Mouse (Mus musculus) ES-Bruce4 (cell line): Measurements from ENCODE around the gene Cwc25. TPM values are rescaled to one million over a fixed set of nuclear protein-coding genes. Genes with fewer than 3 reads are reported as not detected.

Experiments used
- H3K27ac ChIP-seq: 2 replicates; pipeline ENCODE4 v1.5.1; 2012; ENCODE audit warnings: low read length, inconsistent platforms; ENCODE audit not compliant: insufficient read depth
- H3K27me3 ChIP-seq: 2 replicates; pipeline ENCODE4 v1.6.1; 2012; ENCODE audit warnings: mild to moderate bottlenecking, low read length, inconsistent platforms; ENCODE audit not compliant: control insufficient read depth, poor library complexity, insufficient read depth, severe bottlenecking
- H3K36me3 ChIP-seq: 2 replicates; pipeline ENCODE4 v1.6.1; 2012; ENCODE audit warnings: inconsistent platforms, mild to moderate bottlenecking, low read length, moderate library complexity; ENCODE audit not compliant: control insufficient read depth, poor library complexity, insufficient read depth, severe bottlenecking
- H3K4me1 ChIP-seq: one replicate; pipeline ENCODE4 v1.8.1; 2011; ENCODE audit warnings: low read length; ENCODE audit not compliant: control insufficient read depth, insufficient read depth
- H3K4me3 ChIP-seq: 2 replicates; pipeline ENCODE4 v1.5.1; 2011; ENCODE audit warnings: low read depth, mild to moderate bottlenecking, low read length
- H3K9ac ChIP-seq: 2 replicates; pipeline ENCODE4 v1.6.1; 2012; ENCODE audit warnings: low read depth, mild to moderate bottlenecking, inconsistent platforms; ENCODE audit not compliant: poor library complexity, severe bottlenecking
- H3K9me3 ChIP-seq: replicated peaks from 2 replicates; pipeline ENCODE4 v1.6.1; 2012; ENCODE audit warnings: mild to moderate bottlenecking, low read length, inconsistent platforms; ENCODE audit not compliant: control insufficient read depth, poor library complexity, insufficient read depth, severe bottlenecking
- CTCF ChIP-seq: IDR thresholded peaks from one replicate; pipeline ENCODE4 v1.8.1; 2011; ENCODE audit warnings: low read depth, low read length
- EP300 ChIP-seq: IDR thresholded peaks from 2 replicates; pipeline ENCODE4 v1.6.1; 2011; ENCODE audit warnings: low read depth, low read length; ENCODE audit not compliant: insufficient read depth
- POLR2A ChIP-seq: IDR thresholded peaks from one replicate; pipeline ENCODE4 v1.8.1; 2011; ENCODE audit warnings: low read length; ENCODE audit not compliant: insufficient read depth
- polyA plus RNA-seq: library from polyadenylated mRNA; stranded (reverse); fragments of >200 nt; gene quantifications from 2 replicates; pipeline ENCODE4 v1.2.4, GENCODE M21; 2011; ENCODE audit warnings: low read depth; ENCODE audit not compliant: missing spikeins, insufficient read depth, insufficient read length

The Cwc25 gene
- polyA plus RNA-seq, 1 experiment = 14.5 TPM

GRCm38 (mm10) chr11:97747773-97748172, 18.6 kb downstream of the Cwc25 start:
- H3K4me1 ChIP-seq = no peaks in the 10 kb centered on the region
- no peak overlapping the region for H3K4me3 ChIP-seq
- no peak overlapping the region for H3K27ac ChIP-seq
- H3K27me3 ChIP-seq = no peaks in the 10 kb centered on the region
- peaks cover 26% of the 10 kb centered on the region for H3K36me3 ChIP-seq
- no peak for TF ChIP-seq EP300
- TF ChIP-seq CTCF = no peak
- no peak for TF ChIP-seq POLR2A
- no peaks in the 10 kb centered on the region for H3K9me3 ChIP-seq
- no peak overlapping the region for H3K9ac ChIP-seq

- no peaks in the 10 kb centered on the region for H3K27me3 ChIP-seq
- H3K4me3 ChIP-seq = peak overlapping the region; percentile 20; the same call in 1 of the 2 replicates
- TF ChIP-seq EP300 = no peak
- no peak for TF ChIP-seq CTCF
- TF ChIP-seq POLR2A = no peak
- H3K36me3 ChIP-seq = peaks cover 10% of the 10 kb centered on the region
- no peaks in the 10 kb centered on the region for H3K9me3 ChIP-seq
- H3K27ac ChIP-seq = no peak overlapping the region
- peaks cover 3% of the 10 kb centered on the region for H3K4me1 ChIP-seq
- H3K9ac ChIP-seq = peak overlapping the region; percentile 96; the same call in 1 of the 2 replicates
Observed at GRCm38 (mm10) chr11:97745331-97745721, 21.0 kb downstream of the Cwc25 start.

- TF ChIP-seq EP300 = no peak
- no peak for TF ChIP-seq CTCF
- no peak for TF ChIP-seq POLR2A
- H3K4me1 ChIP-seq = peaks cover 3% of the 10 kb centered on the region
Observed at GRCm38 (mm10) chr11:97744718-97745330, 21.5 kb downstream of the Cwc25 start.

DNA sequence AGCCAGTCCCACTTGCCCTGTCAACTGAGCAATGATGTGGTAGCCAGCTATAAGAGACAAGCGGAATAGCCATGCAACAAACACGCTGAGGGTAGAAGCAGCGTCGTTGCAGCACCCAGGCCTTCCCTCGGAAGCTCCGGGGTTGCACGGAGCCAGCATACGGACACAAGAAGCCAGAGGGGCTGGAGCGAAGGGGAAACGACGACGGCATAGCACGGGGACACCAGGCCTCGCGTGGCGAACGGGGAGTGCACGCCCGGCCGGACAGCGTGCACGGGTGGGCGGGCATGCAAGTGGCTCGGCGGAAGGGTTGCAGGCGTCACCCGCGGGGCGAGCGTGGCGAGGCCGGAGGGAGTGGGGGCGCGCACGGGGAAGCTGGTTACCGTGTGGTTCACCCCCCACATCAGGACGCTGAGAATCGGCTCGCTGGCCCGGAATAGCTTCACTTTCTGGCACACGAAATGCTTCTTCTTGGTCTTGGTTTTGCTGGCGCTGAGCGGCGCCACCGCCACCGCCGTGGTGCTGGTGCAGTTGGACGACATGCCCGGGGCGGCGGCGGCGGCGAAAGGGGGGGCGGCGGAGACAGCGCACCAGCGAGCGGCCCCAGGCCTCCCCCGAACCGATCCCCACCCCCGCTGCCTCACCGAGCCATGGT, 22.2 kb downstream of the Cwc25 start, which contains the start of gene Pip4k2b:
TSS of gene Pip4k2b (minus strand) at position 642 of the 655 bp plus-strand sequence.
- Histone ChIP-seq H3K4me1 (peaks cover 3% of the 10 kb centered on the region), H3K27me3 (no peaks in the 10 kb centered on the region), H3K27ac (peak within 1 kb of the TSS; percentile 76), H3K4me3 (peak within 1 kb of the TSS; percentile 98), H3K9me3 (no peaks in the 10 kb centered on the region), H3K36me3 (peaks cover 10% of the 10 kb centered on the region), H3K9ac (peak within 1 kb of the TSS; percentile 96)
- TF ChIP-seq POLR2A (no peak), CTCF (no peak), EP300 (no peak)

More at GRCm38 (mm10) chr11:97744718-97745330, 21.5 kb downstream of the Cwc25 start:
- peak overlapping the region; percentile 98 for H3K4me3 ChIP-seq
- H3K27me3 ChIP-seq = no peaks in the 10 kb centered on the region
- peaks cover 10% of the 10 kb centered on the region for H3K36me3 ChIP-seq
- H3K27ac ChIP-seq = peak overlapping the region; percentile 76
- peak overlapping the region; percentile 96 for H3K9ac ChIP-seq
- no peaks in the 10 kb centered on the region for H3K9me3 ChIP-seq

DNA sequence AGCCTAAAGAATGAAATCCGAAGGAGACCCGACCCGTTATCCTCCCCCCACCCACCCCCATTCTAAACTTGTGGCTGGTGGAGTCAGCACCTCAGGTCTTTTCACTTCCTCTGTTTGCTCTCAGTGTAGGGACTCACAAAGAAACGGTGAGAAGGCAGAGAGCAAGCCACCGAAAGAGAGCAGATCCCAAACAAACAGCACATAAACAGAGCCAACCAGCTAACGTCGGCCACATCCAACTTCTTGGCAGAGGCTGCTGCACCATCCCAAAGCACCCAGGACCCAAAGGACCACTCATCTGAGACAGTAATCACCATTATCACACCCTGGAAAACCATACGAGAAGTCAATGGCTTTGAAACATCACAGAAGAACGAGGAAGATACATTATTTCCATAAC, 22.9 kb downstream of the Cwc25 start:
- H3K4me1 ChIP-seq = peaks cover 3% of the 10 kb centered on the region
- H3K9me3 ChIP-seq = no peaks in the 10 kb centered on the region
- no peak overlapping the region for H3K27ac ChIP-seq
- peaks cover 10% of the 10 kb centered on the region for H3K36me3 ChIP-seq
- H3K9ac ChIP-seq = peak overlapping the region; percentile 96
- H3K27me3 ChIP-seq = no peaks in the 10 kb centered on the region
- H3K4me3 ChIP-seq = peak overlapping the region; percentile 97
- TF ChIP-seq EP300 (no peak), CTCF (no peak), POLR2A (no peak)

- no peak overlapping the region for H3K9ac ChIP-seq
- no peaks in the 10 kb centered on the region for H3K9me3 ChIP-seq
- H3K27me3 ChIP-seq = no peaks in the 10 kb centered on the region
- H3K4me1 ChIP-seq = peaks cover 3% of the 10 kb centered on the region
- H3K4me3 ChIP-seq = no peak overlapping the region
- no peak for TF ChIP-seq CTCF
- TF ChIP-seq EP300 = no peak
- TF ChIP-seq POLR2A = no peak
- no peak overlapping the region for H3K27ac ChIP-seq
- peaks cover 10% of the 10 kb centered on the region for H3K36me3 ChIP-seq
Observed at GRCm38 (mm10) chr11:97742591-97742990, 23.8 kb downstream of the Cwc25 start.
